Mouse (Mus musculus) cortical plate, adult 2 months (tissue): ENCODE results near the gene Nle1. TPM values are rescaled to one million over a fixed set of nuclear protein-coding genes. Genes with fewer than 3 reads are reported as not detected.

Source experiments
- H3K27ac ChIP-seq: fragments of 200-500 bp; 2 replicates; pipeline ENCODE4 v1.5.1; 2012; ENCODE audit warnings: low read length, control low read depth, inconsistent platforms; ENCODE audit not compliant: insufficient read depth
- H3K4me1 ChIP-seq: fragments of 200-500 bp; 2 replicates; pipeline ENCODE4 v1.6.1; 2011; ENCODE audit warnings: low read length; ENCODE audit not compliant: control insufficient read depth, insufficient read depth
- H3K4me3 ChIP-seq: fragments of 200-500 bp; 2 replicates; pipeline ENCODE4 v1.5.1; 2011; ENCODE audit warnings: mild to moderate bottlenecking, low read length, control low read depth; ENCODE audit not compliant: insufficient read depth
- CTCF ChIP-seq: fragments of 200-500 bp; IDR thresholded peaks from 2 replicates; pipeline ENCODE4 v1.5.1; 2011; ENCODE audit warnings: mild to moderate bottlenecking, control low read depth, low read length; ENCODE audit not compliant: insufficient read depth; ENCODE audit errors: extremely low read depth
- POLR2A ChIP-seq: fragments of 200-500 bp; IDR thresholded peaks from 2 replicates; pipeline ENCODE4 v1.6.1; 2011; ENCODE audit warnings: mild to moderate bottlenecking, low read length, control low read depth; ENCODE audit not compliant: insufficient read depth; ENCODE audit errors: extremely low read depth
- polyA plus RNA-seq: library from polyadenylated mRNA; depleted of rRNA; stranded (reverse); fragments of >200 nt; gene quantifications from 2 replicates; pipeline ENCODE4 v1.2.3, GENCODE M21; 2012

Nle1 gene
- polyA plus RNA-seq, 1 experiment: 36.8 TPM

DNA sequence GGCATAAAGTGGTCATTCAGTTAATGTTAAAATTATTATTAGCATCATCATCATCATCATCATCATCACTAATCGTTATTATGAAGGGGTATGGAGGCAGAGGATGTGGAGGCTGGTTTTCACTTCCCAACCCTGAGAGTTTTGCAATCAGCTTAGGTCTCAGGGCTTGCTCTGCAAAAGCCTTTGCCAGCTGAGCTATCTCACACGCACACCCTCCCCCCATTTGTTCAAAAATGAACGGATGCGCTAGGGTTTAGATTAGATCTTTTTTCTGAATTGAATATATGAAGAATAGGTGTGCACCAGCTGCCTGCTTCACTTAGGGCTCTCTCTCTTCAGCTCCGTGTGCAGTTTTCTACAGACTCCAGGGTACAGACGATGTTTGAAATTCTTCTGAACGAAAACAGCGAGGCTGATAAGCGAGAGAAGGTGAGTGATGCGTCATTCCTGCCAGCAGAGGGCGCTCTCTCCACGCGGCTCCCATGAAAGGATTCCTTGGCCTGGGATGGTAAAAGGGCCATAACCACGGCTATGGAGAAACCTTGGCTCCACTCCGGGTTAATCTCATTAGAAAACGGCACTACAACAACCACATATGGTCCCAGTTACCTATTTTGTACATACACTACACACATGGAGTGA, 6.6 kb upstream of the Nle1 start:
- H3K27ac ChIP-seq: no peak overlapping the region
- no peaks in the 10 kb centered on the region for H3K4me1 ChIP-seq
- TF ChIP-seq POLR2A: no peak
- peak; percentile 98 for TF ChIP-seq CTCF
- H3K4me3 ChIP-seq: no peak overlapping the region

DNA sequence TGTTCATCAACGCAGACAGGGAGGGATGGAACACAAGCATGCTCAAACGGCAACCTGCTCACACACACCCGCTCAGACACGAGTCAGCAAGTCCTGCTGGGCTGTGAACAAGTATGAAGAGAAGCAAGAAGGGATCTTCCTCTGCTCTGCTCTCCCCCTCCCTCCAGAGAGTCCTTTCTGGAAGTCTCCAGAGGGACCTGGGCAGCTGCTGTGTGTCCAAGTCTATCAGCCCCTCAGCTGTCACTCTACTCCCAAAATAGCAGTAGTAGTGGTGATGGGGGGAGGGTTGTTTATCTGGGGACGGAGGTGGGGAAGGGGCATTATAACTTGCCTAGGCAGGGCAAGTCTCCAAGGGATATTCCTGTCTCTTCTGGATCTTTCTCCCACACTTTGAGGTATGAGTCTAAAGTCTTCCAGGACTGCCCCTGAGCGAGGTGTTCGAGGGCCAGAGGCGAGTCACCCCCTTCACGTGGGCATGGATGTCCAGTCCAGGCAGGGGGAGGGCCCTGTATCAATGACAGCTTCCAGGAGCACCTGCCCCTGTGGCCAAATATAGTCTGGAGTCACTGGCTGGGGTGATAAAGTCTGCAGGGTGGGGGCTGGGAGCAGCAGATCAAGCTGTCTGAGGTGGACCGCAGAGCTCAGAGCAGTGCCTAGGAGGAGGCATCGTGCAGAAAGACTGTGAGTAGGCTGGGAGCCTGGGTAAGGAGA, 2.6 kb upstream of the Nle1 start:
- TF ChIP-seq POLR2A (no peak), CTCF (no peak)
- no peak overlapping the region for H3K27ac ChIP-seq
- no peak overlapping the region for H3K4me3 ChIP-seq
- peaks cover 4% of the 10 kb centered on the region for H3K4me1 ChIP-seq

DNA sequence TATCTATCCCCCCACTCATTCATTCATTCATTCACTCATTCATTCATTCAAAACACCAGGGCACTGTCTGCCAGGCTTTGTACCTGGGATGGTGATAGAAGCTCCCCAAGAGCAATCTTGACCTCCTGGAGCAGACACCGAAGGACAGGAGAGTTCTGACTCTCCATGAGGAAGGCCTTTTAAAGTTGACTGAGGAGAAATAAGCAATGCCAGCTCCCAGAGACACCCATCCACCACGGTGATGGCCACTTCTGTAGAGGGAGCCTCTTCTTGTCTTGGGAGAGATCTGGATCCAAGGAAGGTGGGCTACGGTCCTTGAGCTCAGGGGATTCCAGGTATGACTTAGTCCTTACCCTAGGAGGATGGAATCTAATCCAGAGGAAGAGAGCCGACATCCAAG, 2.0 kb upstream of the Nle1 start, which contains the start of gene Unc45b:
Gene Unc45b, plus strand, starts transcription at position 301 of the 400 bp plus-strand sequence.
- Histone ChIP-seq H3K27ac (no peak within 1 kb of the TSS), H3K4me3 (no peak within 1 kb of the TSS), H3K4me1 (peaks cover 4% of the 10 kb centered on the region)
- no peak for TF ChIP-seq CTCF
- no peak for TF ChIP-seq POLR2A

DNA sequence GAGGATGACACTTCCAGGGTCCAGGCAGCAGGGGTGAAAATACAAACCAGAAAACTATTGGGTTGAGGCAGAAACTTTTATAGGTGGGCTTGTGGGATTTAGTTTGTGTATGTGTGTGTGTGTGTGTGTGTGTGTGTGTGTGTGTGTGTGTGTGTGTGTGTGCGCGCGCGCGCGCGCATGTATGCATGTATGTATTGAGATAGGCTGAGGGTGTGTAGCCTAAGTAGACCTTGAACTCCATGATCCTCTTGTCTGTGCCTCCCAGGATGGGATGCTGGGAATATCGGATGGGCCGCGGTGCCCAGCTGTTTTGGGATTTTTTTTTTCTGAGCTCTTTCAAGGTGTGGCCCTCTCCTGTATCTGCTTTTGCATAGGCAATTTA, 388 bp upstream of the Nle1 start:
- H3K4me3 ChIP-seq: peak overlapping the region; percentile 82; the same call in 1 of the 2 replicates
- no peak for TF ChIP-seq POLR2A
- no peak for TF ChIP-seq CTCF
- peaks cover 4% of the 10 kb centered on the region for H3K4me1 ChIP-seq
- H3K27ac ChIP-seq: no peak overlapping the region

DNA sequence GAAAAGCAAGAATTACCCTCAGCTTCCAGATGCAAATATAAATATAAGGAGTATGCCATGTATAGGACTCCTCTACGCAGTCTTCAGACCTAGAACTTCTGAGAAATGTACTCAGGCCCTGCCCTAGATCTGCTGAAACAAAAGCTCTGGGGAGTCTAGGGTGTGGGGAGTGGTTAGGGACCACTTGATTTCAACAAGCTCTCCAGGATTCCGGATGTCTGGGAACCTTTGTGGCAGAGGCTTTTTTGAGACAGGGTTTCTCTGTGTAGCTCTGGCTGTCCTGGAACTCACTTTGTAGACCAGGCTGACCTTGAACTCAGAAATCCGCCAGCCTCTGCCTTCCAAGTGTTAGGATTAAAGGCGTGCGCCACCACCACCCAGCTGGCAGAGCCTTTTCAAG, 2.4 kb downstream of the Nle1 start:
- H3K4me1 ChIP-seq: peaks cover 4% of the 10 kb centered on the region
- TF ChIP-seq POLR2A (no peak), CTCF (no peak)
- H3K27ac ChIP-seq: no peak overlapping the region
- no peak overlapping the region for H3K4me3 ChIP-seq

DNA sequence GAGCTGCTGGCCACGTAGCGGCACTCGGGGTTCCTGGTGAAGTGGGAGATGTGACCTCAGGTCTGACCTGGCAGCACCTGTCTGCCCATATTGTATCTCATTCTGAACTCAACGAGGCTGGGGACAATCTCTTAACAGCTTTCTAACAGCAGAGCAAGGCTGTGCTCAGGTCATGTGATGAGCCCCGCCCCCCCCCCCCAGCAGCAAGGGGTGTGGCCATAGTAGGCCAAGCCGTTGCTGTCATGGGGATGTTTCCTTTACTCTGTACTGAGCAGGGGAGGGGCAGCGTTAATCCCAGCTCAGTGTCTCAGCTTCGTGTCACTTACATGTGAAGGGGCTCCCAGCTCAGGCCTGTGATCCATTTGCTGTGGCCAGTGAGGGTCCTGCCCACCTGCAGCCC, 3.3 kb downstream of the Nle1 start:
- Histone ChIP-seq H3K4me1 (peaks cover 4% of the 10 kb centered on the region), H3K27ac (no peak overlapping the region), H3K4me3 (no peak overlapping the region)
- TF ChIP-seq CTCF (no peak), POLR2A (no peak)

GRCm38 (mm10) chr11:82901606-82902310, 6.5 kb downstream of the Nle1 start:
- no peaks in the 10 kb centered on the region for H3K4me1 ChIP-seq
- no peak overlapping the region for H3K27ac ChIP-seq
- H3K4me3 ChIP-seq: no peak overlapping the region
- TF ChIP-seq CTCF: no peak
- no peak for TF ChIP-seq POLR2A

- Histone ChIP-seq H3K4me3 (no peak overlapping the region), H3K27ac (no peak overlapping the region), H3K4me1 (no peaks in the 10 kb centered on the region)
- TF ChIP-seq CTCF: no peak
- no peak for TF ChIP-seq POLR2A
These were observed 8.5 kb downstream of the Nle1 start for GRCm38 (mm10) chr11:82899720-82900119.

DNA sequence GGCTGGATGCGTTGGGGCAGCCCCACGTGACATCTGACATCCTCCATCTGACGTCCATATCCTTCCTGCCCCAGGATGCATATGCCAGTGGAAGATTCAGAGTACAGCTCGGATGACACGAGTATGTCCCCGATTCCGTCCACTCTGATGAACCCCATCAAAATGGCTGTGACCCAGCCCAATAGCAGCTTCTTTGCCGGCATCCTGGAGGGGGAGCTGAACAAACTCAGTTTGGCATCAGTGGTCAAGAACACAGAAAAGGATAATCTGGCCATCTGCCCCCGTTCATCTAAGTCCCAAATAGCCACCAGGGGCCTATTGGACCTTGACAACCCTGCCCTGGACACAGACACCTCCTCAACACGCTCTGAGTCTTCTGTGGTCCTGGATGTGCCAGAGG, 10.7 kb downstream of the Nle1 start:
- H3K27ac ChIP-seq: no peak overlapping the region
- H3K4me1 ChIP-seq: no peaks in the 10 kb centered on the region
- no peak for TF ChIP-seq CTCF
- no peak for TF ChIP-seq POLR2A
- no peak overlapping the region for H3K4me3 ChIP-seq

DNA sequence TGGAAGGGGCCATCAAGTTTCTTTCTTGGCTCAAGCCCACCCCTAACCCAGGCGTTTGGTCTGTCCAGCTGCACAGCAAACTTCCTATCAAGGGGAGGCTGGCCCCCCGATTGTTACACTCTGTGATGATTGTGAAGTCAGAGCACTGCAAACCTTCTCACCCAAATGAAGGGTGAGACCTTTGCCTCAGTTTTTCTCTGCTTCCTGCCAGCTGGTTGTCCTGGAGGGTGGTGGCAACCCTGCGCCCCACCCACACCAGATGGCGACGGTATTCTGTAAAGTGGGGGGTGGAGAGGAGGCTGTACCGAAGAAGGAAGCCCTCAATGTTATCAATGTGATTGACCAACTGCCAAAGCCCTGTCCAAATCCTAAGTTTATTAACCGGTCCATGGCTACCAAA, 16.3 kb downstream of the Nle1 start, which contains the start of gene Fndc8:
Gene Fndc8, plus strand, starts transcription at position 189 of the 400 bp plus-strand sequence.
- Histone ChIP-seq H3K4me3 (no peak within 1 kb of the TSS), H3K27ac (no peak within 1 kb of the TSS), H3K4me1 (0 out of 2 replicates have a peak, but pooled peaks cover 2% of the 10 kb centered on the region)
- no peak for TF ChIP-seq CTCF
- no peak for TF ChIP-seq POLR2A
